Mouse (Mus musculus): ENCODE results near the gene Plod2. TPM values are rescaled to one million over a fixed set of nuclear protein-coding genes. Genes with fewer than 3 reads are reported as not detected.

The Plod2 gene
- polyA plus RNA-seq, 1 experiment from 2014 or later: 13.5 TPM

GRCm38 (mm10) chr9:92555006-92555958 lies 13.3 kb downstream of the Plod2 start:
- H3K27me3 ChIP-seq (replicated peaks): no peaks in the 10 kb centered on the region
- no peak overlapping the region for H3K4me2 ChIP-seq
- H3K36me3 ChIP-seq: no peaks in the 10 kb centered on the region
- H3K27ac ChIP-seq (replicated peaks): no peak overlapping the region
- WGBS: 89% methylated on average over 6 of the region's 6 CpGs
- no peak for ATAC-seq (ENCODE audit: low FRiP score)
- 0 out of 2 replicates have a peak, but pooled peaks cover 1% of the 10 kb centered on the region for H3K4me1 ChIP-seq
- no peaks in the 10 kb centered on the region for H3K9me3 ChIP-seq (replicated peaks)
- H3K9ac ChIP-seq (replicated peaks): no peak overlapping the region
- no peak overlapping the region for H3K4me3 ChIP-seq (replicated peaks)

- H3K4me2 ChIP-seq: no peak overlapping the region
- H3K9me3 ChIP-seq (replicated peaks): no peaks in the 10 kb centered on the region; the same call in 1 of the 2 replicates
- H3K27ac ChIP-seq (replicated peaks): no peak overlapping the region
- ATAC-seq (ENCODE audit: low FRiP score): no peak
- H3K27me3 ChIP-seq (replicated peaks): no peaks in the 10 kb centered on the region
- no peaks in the 10 kb centered on the region for H3K36me3 ChIP-seq
- H3K9ac ChIP-seq (replicated peaks): no peak overlapping the region
- H3K4me1 ChIP-seq: peaks cover 11% of the 10 kb centered on the region
- H3K4me3 ChIP-seq (replicated peaks): no peak overlapping the region
- 85% methylated on average over 8 of the region's 8 CpGs for WGBS
These were observed 17.7 kb downstream of the Plod2 start for GRCm38 (mm10) chr9:92559750-92560149.

- ATAC-seq (ENCODE audit: low FRiP score): peak; percentile 45; the same call in 1 of the 2 replicates
These were observed 19.0 kb downstream of the Plod2 start for GRCm38 (mm10) chr9:92560840-92561547.

GRCm38 (mm10) chr9:92562416-92562815 lies 20.4 kb downstream of the Plod2 start:
- no peak overlapping the region for H3K4me2 ChIP-seq
- H3K36me3 ChIP-seq: no peaks in the 10 kb centered on the region
- no peak for ATAC-seq (ENCODE audit: low FRiP score)
- no peaks in the 10 kb centered on the region; the same call in 1 of the 2 replicates for H3K9me3 ChIP-seq (replicated peaks)
- WGBS: 87% methylated on average over 5 of the region's 5 CpGs
- H3K4me3 ChIP-seq (replicated peaks): no peak overlapping the region
- no peaks in the 10 kb centered on the region for H3K27me3 ChIP-seq (replicated peaks)
- no peak overlapping the region for H3K9ac ChIP-seq (replicated peaks)
- H3K4me1 ChIP-seq: peaks cover 11% of the 10 kb centered on the region
- H3K27ac ChIP-seq (replicated peaks): no peak overlapping the region

More at GRCm38 (mm10) chr9:92560840-92561547, 19.0 kb downstream of the Plod2 start:
- Histone ChIP-seq H3K4me3 (replicated peaks) (no peak overlapping the region), H3K27me3 (replicated peaks) (no peaks in the 10 kb centered on the region), H3K4me2 (no peak overlapping the region), H3K9ac (replicated peaks) (no peak overlapping the region), H3K9me3 (replicated peaks) (no peaks in the 10 kb centered on the region; the same call in 1 of the 2 replicates), H3K36me3 (no peaks in the 10 kb centered on the region), H3K4me1 (peaks cover 11% of the 10 kb centered on the region), H3K27ac (replicated peaks) (no peak overlapping the region)
- WGBS: 55% methylated on average over 6 of the region's 6 CpGs

- H3K4me3 ChIP-seq (replicated peaks): no peak overlapping the region
- 92% methylated on average over 6 of the region's 6 CpGs for WGBS
- ATAC-seq (ENCODE audit: low FRiP score): no peak
These were observed 21.3 kb downstream of the Plod2 start for GRCm38 (mm10) chr9:92563306-92563705.

GRCm38 (mm10) chr9:92564391-92564790 lies 22.4 kb downstream of the Plod2 start:
- no peak for ATAC-seq (ENCODE audit: low FRiP score)
- no peaks in the 10 kb centered on the region for H3K27me3 ChIP-seq (replicated peaks)
- WGBS: 90% methylated on average over 1 of the region's 1 CpGs

More at GRCm38 (mm10) chr9:92563306-92563705, 21.3 kb downstream of the Plod2 start:
- peaks cover 11% of the 10 kb centered on the region for H3K4me1 ChIP-seq
- no peak overlapping the region for H3K27ac ChIP-seq (replicated peaks)
- no peak overlapping the region for H3K4me2 ChIP-seq
- no peaks in the 10 kb centered on the region for H3K36me3 ChIP-seq
- H3K9ac ChIP-seq (replicated peaks): no peak overlapping the region
- no peaks in the 10 kb centered on the region; the same call in 1 of the 2 replicates for H3K9me3 ChIP-seq (replicated peaks)
- H3K27me3 ChIP-seq (replicated peaks): no peaks in the 10 kb centered on the region

GRCm38 (mm10) chr9:92566234-92566633 lies 24.2 kb downstream of the Plod2 start:
- Histone ChIP-seq H3K9me3 (replicated peaks) (no peaks in the 10 kb centered on the region; the same call in 1 of the 2 replicates), H3K9ac (replicated peaks) (no peak overlapping the region), H3K36me3 (no peaks in the 10 kb centered on the region), H3K27ac (replicated peaks) (no peak overlapping the region), H3K4me1 (peaks cover 5% of the 10 kb centered on the region), H3K27me3 (replicated peaks) (no peaks in the 10 kb centered on the region), H3K4me2 (no peak overlapping the region), H3K4me3 (replicated peaks) (no peak overlapping the region)
- 91% methylated on average over 3 of the region's 3 CpGs for WGBS
- ATAC-seq (ENCODE audit: low FRiP score): no peak

More at GRCm38 (mm10) chr9:92564391-92564790, 22.4 kb downstream of the Plod2 start:
- Histone ChIP-seq H3K27ac (replicated peaks) (no peak overlapping the region), H3K9me3 (replicated peaks) (no peaks in the 10 kb centered on the region; the same call in 1 of the 2 replicates), H3K9ac (replicated peaks) (no peak overlapping the region), H3K4me1 (peaks cover 15% of the 10 kb centered on the region), H3K4me3 (replicated peaks) (no peak overlapping the region), H3K4me2 (no peak overlapping the region), H3K36me3 (no peaks in the 10 kb centered on the region)

- 90% methylated on average over 7 of the region's 7 CpGs for WGBS
- peaks cover 4% of the 10 kb centered on the region; the same call in 1 of the 2 replicates for H3K4me1 ChIP-seq
- ATAC-seq (ENCODE audit: low FRiP score): no peak
- H3K9ac ChIP-seq (replicated peaks): no peak overlapping the region
- H3K4me2 ChIP-seq: no peak overlapping the region
- no peak overlapping the region for H3K4me3 ChIP-seq (replicated peaks)
- H3K9me3 ChIP-seq (replicated peaks): no peaks in the 10 kb centered on the region; the same call in 1 of the 2 replicates
- no peak overlapping the region for H3K27ac ChIP-seq (replicated peaks)
- no peaks in the 10 kb centered on the region for H3K36me3 ChIP-seq
- H3K27me3 ChIP-seq (replicated peaks): no peaks in the 10 kb centered on the region
These were observed 25.5 kb downstream of the Plod2 start for GRCm38 (mm10) chr9:92567474-92567873.

GRCm38 (mm10) chr9:92568798-92569197 lies 26.8 kb downstream of the Plod2 start:
- WGBS: 58% methylated on average over 3 of the region's 3 CpGs

GRCm38 (mm10) chr9:92572376-92573108 lies 30.5 kb downstream of the Plod2 start:
- Histone ChIP-seq H3K4me2 (no peak overlapping the region), H3K9me3 (replicated peaks) (no peaks in the 10 kb centered on the region), H3K36me3 (no peaks in the 10 kb centered on the region), H3K27me3 (replicated peaks) (no peaks in the 10 kb centered on the region), H3K9ac (replicated peaks) (no peak overlapping the region), H3K4me3 (replicated peaks) (no peak overlapping the region), H3K27ac (replicated peaks) (no peak overlapping the region), H3K4me1 (peaks cover 4% of the 10 kb centered on the region; the same call in 1 of the 2 replicates)
- no peak for ATAC-seq (ENCODE audit: low FRiP score)
- 72% methylated on average over 8 of the region's 8 CpGs for WGBS

More at GRCm38 (mm10) chr9:92568798-92569197, 26.8 kb downstream of the Plod2 start:
- peaks cover 4% of the 10 kb centered on the region; the same call in 1 of the 2 replicates for H3K4me1 ChIP-seq
- no peak overlapping the region for H3K4me3 ChIP-seq (replicated peaks)
- no peak overlapping the region for H3K9ac ChIP-seq (replicated peaks)
- H3K27ac ChIP-seq (replicated peaks): no peak overlapping the region
- no peaks in the 10 kb centered on the region for H3K36me3 ChIP-seq
- H3K4me2 ChIP-seq: no peak overlapping the region
- no peaks in the 10 kb centered on the region; the same call in 1 of the 2 replicates for H3K9me3 ChIP-seq (replicated peaks)
- no peak for ATAC-seq (ENCODE audit: low FRiP score)
- no peaks in the 10 kb centered on the region for H3K27me3 ChIP-seq (replicated peaks)

- H3K36me3 ChIP-seq: peaks cover 4% of the 10 kb centered on the region; the same call in 1 of the 2 replicates
- H3K9ac ChIP-seq (replicated peaks): no peak overlapping the region
- H3K4me1 ChIP-seq: no peaks in the 10 kb centered on the region
- no peaks in the 10 kb centered on the region for H3K27me3 ChIP-seq (replicated peaks)
- H3K4me3 ChIP-seq (replicated peaks): no peak overlapping the region
- ATAC-seq (ENCODE audit: low FRiP score): no peak
- H3K27ac ChIP-seq (replicated peaks): no peak overlapping the region
- 82% methylated on average over 5 of the region's 5 CpGs for WGBS
- H3K4me2 ChIP-seq: no peak overlapping the region
- H3K9me3 ChIP-seq (replicated peaks): no peaks in the 10 kb centered on the region
These were observed 41.9 kb downstream of the Plod2 start for GRCm38 (mm10) chr9:92583876-92584275.

Data from neural tube, embryonic 15.5 days (tissue).